Mouse (Mus musculus): ENCODE data around the gene Npas2.

Gene Npas2

DNA sequence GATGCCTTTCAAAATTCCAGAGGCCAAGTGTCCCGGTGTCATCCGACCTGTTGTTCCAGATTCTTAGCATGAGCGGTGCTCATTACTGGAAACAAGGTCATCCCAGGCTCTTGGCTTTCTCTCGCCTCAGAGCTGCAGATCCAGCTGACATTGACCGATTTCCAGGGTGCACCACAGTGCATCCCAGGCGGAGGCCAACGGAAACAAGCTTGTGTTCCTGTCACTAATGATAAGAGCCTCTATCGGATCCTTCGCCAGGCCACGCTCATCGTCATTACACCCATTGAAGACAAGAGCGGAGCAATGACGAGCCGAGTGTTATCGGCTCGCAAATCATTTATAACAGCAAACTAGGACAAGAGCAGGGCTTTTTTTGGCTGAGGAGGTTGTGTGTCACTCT is 91.3 kb downstream of the Npas2 start:
- no peak for DNase-seq (ENCODE audit: low read depth)

GRCm38 (mm10) chr1:39287076-39287475 is 93.5 kb downstream of the Npas2 start:
- DNase-seq (ENCODE audit: low read depth) = no peak

GRCm38 (mm10) chr1:39287831-39288230 is 94.3 kb downstream of the Npas2 start:
- no peak for DNase-seq (ENCODE audit: low read depth)

GRCm38 (mm10) chr1:39288425-39288824 is 94.9 kb downstream of the Npas2 start:
- no peak for DNase-seq (ENCODE audit: low read depth)

DNA sequence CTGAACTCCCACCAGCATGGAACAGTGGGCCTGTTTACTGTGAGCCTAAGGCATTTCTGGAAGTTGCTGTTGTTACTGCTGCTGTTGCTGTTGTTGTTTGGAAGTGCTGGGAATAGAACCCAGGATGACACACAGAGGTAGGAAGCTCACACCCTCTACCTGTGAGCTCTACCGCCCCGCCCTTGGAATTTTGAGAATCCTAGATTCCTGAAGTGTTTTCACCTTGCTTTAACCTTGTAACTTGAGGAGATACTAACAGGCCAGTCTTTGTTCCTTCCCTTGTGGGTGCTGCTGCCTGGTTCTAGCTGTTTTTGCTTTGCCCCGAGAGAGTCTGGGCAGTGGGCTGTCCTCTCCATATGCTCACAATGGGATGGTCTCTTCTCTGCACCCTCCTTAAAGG is 98.5 kb downstream of the Npas2 start:
- no peak for DNase-seq (ENCODE audit: low read depth)

- DNase-seq (ENCODE audit: low read depth) = no peak
Observed at GRCm38 (mm10) chr1:39298294-39298693, 104.8 kb downstream of the Npas2 start.

- no peak for DNase-seq (ENCODE audit: low read depth)
Observed at GRCm38 (mm10) chr1:39300243-39300642, 106.7 kb downstream of the Npas2 start.

DNA sequence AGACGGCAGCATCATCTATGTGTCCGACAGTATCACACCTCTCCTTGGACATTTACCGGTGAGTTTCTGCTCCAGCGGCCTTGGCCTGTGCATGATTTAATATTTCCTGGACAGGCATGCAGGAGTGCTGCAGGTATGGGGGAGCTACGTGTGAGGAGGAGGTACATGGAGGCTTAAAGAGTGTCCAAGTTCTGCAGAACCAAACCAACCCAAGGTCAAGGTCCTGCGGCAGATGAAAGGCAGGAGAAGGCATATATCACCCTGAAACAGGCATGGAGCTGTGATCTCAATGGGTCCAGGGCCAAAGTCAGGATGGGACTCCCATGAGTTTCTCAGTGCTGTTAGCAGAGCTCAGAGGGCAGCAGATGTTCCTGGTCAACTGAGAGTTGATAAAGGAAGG is 107.1 kb downstream of the Npas2 start:
- no peak for DNase-seq (ENCODE audit: low read depth)

DNA sequence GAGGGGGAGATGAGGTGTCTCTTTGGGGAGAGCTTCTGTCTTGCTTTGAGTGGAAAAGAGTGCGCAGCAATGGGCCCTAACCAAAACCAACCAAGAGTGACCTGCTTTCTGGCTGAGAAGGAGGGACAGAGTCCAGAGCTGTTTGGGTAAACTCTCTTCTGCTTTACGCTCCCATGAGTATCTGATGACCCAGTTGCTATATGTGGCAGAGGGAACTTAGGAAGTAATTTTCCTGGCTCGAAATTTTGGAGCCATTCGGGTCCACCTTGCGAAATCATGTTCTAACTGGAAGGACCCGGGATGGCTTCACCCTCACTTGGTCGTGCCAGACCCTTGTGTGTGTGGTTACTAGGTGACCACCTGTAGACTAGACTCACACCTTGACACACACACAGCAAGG is 108.7 kb downstream of the Npas2 start:
- no peak for DNase-seq (ENCODE audit: low read depth)

- DNase-seq (ENCODE audit: low read depth) = no peak
Observed at GRCm38 (mm10) chr1:39303054-39303649, 109.6 kb downstream of the Npas2 start.

DNA sequence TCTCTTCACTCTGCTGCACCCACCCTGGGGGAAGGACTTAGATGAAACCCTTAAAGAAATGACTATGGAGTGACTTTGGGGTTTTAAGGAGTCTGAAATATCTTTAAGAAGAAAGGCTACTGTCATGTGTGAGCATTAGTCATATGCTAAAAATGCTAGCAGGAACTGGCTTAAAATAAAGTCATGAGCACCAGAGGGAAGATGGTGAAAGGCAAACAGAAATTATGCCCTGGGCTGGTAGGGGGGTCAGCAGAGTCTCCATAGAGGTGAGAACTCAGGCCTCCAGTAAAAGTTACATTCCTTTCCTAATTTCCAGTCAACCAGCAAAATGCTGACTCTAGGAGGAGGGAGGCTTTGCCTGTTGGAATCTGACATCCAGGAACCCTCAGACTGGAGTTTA is 113.8 kb downstream of the Npas2 start:
- no peak for DNase-seq (ENCODE audit: low read depth)

DNA sequence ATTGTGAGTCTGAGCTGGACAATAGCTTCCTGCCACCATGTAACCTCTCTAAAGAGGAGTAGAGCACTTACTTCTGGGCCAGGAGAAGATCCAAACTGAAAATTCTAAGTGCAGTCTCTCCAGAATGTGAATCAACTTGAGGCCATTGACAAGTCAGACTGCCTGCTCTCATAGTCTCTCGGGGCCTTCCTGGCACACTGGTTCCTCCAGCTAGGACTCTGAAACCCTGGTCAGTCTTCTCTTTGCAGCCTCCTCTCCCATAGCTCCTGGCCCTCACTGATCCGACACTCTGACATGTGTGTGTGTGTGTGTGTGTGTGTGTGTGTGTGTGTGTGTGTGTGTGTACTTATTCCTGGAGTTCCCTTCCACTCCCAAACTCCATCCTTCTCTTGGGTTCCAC is 114.4 kb downstream of the Npas2 start:
- DNase-seq (ENCODE audit: low read depth) = no peak

DNA sequence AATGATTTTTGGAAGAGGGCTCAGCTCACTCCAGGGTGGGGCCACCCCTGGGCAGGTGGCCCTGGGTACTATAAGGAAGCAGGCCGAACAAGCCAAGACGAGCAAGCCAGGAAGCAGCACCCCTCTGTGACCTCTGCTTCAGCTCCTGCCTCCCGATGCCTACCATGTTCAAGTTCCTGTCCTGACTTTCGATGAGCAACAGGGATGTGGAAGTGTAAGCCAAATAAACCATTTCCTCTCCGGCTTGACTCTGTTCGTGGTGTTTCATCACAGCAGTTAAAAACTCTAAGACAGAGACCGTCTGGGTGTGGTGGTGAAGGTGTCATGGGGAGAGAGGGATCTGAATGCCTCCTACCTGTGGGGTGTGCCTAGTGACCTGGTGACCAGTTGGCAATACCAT is 116.0 kb downstream of the Npas2 start:
- DNase-seq (ENCODE audit: low read depth) = no peak

DNA sequence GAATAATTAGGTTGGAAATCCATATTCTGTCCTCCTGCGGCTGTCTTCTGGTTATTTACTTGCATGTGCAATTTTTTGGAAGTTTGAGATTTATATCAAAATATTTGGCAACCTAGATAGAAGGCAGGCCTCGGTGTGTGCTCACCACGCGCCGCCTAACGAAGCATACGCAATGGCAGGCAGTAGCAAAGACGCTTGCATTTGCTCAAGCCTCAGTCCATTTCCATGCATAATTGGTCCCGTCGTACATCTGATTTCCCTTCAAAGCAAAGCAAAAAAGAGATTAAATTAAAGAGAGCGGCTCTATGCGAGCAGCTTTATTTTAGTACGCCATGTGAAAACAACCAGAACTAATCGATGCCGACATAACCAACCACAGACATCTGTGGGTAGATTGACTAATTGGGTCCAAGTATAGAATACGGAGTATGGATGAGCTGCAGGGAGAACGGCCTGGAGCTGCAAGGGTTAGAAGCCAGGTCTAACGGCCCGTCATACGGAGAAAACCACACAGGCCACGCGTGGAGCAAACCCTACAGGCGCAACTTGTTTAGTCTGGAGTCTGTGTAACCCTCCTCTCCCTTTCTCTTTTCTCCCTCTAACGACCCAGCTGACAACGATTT is 118.9 kb downstream of the Npas2 start:
- no peak for DNase-seq (ENCODE audit: low read depth)

DNA sequence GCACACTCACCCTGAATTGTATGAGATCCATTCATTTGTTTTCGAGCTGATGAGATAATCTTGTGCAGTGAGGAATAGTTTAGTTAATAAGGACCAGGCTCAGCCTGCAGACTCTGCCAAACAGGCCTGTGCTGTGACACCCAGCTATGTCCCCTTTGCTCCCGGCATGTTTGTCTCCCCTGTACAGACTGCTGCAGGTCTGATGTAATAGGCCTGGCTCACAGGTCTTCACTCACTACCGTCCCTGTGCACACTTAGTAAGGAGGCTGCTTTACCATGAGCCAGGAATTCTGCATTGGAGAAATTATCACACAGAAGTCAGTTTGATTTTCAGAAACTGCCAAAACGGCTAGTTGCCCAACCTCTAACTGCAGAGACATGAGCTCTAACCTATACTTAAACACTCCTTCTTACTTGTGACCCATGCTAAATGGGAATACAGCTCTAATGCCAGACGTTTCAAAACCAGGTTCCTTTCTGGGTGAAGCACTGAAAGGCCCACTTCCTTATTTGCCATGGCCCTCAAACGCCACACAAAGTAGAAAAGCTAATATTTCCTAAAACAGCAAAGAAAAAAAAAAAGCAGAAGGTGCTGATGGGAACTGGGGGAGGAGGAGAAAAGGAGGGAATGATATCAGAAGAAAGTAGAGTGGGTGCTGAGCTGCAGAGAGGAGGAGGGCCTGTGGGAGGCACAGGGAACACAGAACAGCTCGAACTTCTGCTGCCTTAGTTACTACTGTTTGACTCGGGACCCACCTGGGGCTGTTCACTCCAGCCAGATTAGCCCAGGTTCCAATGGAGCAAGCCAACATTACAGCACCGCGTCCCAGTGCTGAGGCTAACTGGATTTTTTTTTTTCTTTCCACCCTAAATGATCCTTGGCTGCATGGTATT is 120.1 kb downstream of the Npas2 start:
- DNase-seq (ENCODE audit: low read depth) = no peak

GRCm38 (mm10) chr1:39317935-39318334 is 124.4 kb downstream of the Npas2 start:
- no peak for DNase-seq (ENCODE audit: low read depth)

DNA sequence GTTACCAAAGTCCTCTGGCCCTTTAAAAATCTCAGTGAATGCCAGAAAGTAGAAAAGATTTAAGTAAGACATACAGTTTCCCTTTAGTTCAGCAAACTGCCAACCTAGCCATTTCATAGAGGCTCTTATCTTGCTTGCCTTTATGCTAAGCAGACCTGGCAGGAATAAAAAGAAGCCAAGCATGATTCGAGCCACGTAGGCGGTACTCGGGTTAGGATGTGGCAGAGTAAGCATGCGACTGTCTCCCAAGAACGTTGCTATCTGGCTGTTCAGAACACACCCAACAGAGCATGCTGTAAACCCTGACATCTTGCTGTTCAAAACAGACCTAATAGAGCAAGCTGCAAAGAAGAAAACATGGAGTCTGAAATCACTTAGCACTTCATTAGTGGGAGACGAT is 125.3 kb downstream of the Npas2 start:
- no peak for DNase-seq (ENCODE audit: low read depth)

DNA sequence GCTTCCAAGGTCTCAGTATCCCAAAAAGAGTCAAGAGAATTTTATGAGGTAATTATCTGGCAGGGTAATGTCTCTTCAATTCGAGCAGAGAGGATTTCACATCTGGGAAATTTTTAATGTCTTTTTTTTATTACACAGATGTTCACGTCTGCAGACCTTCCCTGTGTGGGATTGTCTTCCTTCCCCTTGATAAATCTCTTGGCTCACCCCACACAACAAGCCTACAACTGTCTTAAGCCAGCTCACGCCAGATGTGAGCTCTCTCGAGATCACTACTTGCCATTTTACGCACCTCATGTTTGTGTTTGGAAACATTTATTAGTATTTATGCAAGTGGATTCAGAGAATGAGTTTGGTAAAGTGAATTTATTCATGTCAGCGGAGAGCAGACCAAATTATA is 128.4 kb downstream of the Npas2 start:
- DNase-seq (ENCODE audit: low read depth) = no peak

- DNase-seq (ENCODE audit: low read depth) = no peak
Observed at GRCm38 (mm10) chr1:39325228-39325627, 131.7 kb downstream of the Npas2 start.

DNA sequence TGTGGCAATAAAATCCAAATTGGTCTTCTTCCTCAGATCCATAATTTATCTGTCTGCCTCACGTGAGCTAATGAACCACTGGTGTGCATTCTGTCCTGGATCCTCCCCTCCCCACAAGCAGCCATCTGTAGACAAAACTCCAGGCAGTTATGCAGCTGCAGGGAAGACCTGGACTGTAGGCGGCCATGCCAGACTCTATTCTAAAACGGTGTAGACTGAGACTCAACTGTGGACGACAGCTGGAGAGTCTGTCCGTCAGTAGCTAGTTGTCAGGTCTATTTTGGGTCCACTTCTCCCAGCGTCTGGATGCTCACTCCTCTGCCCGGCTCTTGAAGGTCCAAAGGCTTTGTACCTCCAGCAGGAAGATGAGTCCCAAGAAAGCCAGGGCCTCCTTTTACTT is 134.0 kb downstream of the Npas2 start:
- DNase-seq (ENCODE audit: low read depth) = no peak

DNA sequence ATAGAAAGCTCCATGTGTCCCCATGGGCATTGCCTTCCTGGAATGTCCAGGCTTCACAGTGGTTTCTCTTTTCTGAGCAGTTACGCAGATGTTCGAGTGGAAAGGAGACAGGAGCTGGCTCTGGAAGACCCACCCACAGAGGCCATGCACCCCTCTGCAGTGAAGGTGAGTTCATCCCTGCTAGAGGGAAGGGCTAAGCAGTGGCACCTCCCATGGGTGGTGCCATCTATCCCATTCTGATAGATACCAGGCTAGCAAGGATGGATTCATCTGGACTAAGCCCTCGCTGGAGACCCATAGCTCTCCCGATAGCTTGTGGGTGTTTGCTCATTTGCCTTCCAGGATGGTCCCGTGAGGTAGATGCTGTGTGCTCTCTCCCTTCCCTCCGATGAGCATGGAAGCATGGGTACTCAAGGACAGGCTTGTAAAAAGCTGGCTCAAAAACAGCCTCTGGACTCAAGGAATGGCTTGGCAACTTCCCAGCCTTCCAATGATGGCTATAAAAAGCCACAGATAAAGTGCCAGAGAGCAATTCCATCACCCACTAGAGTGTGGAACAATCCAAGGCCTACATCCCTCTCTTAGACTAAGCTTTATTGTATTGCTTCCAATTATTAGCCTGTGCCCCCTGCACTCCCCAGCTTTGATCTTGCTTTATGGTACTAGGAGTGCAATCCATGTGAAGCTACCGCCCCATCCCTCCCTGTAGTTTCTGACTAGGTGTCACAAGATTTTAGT is 137.5 kb downstream of the Npas2 start:
- no peak for DNase-seq (ENCODE audit: low read depth)

DNA sequence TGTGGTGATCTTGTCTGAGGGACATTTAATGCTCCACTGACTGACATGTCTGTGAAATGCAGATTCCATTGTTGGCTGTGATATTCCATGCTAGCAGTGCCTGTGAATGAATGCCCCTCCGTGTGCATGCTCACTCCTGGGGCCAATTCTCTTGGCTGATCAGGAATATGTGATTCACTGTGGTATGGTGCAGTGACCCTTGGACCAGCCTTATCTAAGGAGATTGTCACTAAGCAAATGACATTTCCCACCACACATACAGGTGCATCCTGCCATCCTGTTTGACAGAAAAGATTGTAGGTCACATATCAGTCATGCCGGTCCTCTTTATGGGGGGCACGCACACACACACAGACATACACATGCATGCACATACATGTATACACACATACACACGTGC is 138.9 kb downstream of the Npas2 start:
- DNase-seq (ENCODE audit: low read depth) = no peak

Data from naive thymus-derived CD4-positive, alpha-beta T cell, adult 2 months (primary cell).